Mouse (Mus musculus): ENCODE measurements around the gene Crip3. TPM values are rescaled to one million over a fixed set of nuclear protein-coding genes. Genes with fewer than 3 reads are reported as not detected.
A peak's percentile ranks its signal among the peaks of the same experiment; 100 is the strongest.

Crip3 gene
- polyA plus RNA-seq, 1 experiment from 2014 or later = 0.12 TPM

DNA sequence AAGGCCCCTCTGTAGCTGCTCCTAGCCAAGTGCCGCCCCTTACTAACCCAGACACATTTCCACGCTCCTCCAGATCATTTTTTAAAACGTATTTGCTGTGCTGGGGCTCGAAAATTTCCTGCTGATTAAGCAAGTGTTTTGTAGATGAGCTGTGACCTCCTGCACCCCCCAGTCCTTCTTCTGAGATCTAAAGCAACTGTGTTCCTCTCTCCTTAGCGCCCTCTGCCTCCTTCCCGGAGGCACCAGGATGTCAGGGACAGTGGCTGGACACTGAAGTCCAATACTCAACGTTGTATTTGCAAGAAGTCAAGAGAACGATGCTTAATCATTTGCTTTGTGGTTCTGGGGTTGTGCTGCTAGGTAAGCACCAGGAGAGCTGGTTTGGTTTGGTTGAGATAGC lies 32.6 kb downstream of the Crip3 start:
- Histone ChIP-seq H3K4me2 (replicated peaks; ENCODE audit: low read depth) (peak overlapping the region; percentile 61), H3K9ac (ENCODE audit: low read depth, low read length) (no peak overlapping the region), H3K9me3 (ENCODE audit: control insufficient read depth) (no peaks in the 10 kb centered on the region), H3K4me1 (replicated peaks; ENCODE audit: control insufficient read depth, insufficient read depth, low read length) (no peaks in the 10 kb centered on the region), H3K27ac (ENCODE audit: low read depth, low read length) (no peak overlapping the region), H3K36me3 (ENCODE audit: control insufficient read depth, insufficient read depth) (no peaks in the 10 kb centered on the region), H3K4me3 (ENCODE audit: low read depth, low read length) (peak overlapping the region; percentile 33), H3K27me3 (replicated peaks; ENCODE audit: control insufficient read depth, insufficient read depth, low read length) (peaks cover 31% of the 10 kb centered on the region)
- WGBS = 9% methylated on average over 8 of the region's 8 CpGs
- ATAC-seq = no peak
- TF ChIP-seq CTCF (IDR thresholded peaks at IDR 0.05; ENCODE audit: low read depth) = peak; percentile 40; the same call in 1 of the 2 replicates

DNA sequence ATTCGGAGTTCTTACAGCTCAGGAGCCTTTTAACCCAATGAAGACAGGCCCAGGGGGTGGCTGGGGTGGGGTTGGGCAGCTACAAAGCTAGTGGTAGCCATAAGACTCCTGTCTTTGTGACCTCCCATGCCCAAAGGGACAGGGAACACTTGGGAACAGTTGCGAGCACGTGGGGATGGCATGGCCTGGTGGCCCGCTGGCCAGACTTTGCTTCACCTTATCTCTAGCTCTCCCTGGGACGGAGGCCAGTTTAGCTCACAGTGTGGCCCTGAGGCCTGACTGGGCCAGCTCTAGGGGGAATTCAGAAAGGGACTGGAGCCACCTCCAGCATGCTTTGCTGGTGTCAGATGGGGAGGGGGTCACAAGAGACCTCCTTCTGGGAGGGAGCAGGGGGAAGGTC lies 33.5 kb downstream of the Crip3 start:
- H3K4me2 ChIP-seq (replicated peaks; ENCODE audit: low read depth) = no peak overlapping the region
- WGBS = 72% methylated on average over 5 of the region's 5 CpGs
- H3K4me1 ChIP-seq (replicated peaks; ENCODE audit: control insufficient read depth, insufficient read depth, low read length) = no peaks in the 10 kb centered on the region
- no peak overlapping the region for H3K9ac ChIP-seq (ENCODE audit: low read depth, low read length)
- TF ChIP-seq CTCF (IDR thresholded peaks at IDR 0.05; ENCODE audit: low read depth) = no peak
- no peak overlapping the region for H3K27ac ChIP-seq (ENCODE audit: low read depth, low read length)
- H3K9me3 ChIP-seq (ENCODE audit: control insufficient read depth) = no peaks in the 10 kb centered on the region
- H3K4me3 ChIP-seq (ENCODE audit: low read depth, low read length) = no peak overlapping the region
- ATAC-seq = no peak
- no peaks in the 10 kb centered on the region for H3K36me3 ChIP-seq (ENCODE audit: control insufficient read depth, insufficient read depth)
- H3K27me3 ChIP-seq (replicated peaks; ENCODE audit: control insufficient read depth, insufficient read depth, low read length) = peaks cover 30% of the 10 kb centered on the region

DNA sequence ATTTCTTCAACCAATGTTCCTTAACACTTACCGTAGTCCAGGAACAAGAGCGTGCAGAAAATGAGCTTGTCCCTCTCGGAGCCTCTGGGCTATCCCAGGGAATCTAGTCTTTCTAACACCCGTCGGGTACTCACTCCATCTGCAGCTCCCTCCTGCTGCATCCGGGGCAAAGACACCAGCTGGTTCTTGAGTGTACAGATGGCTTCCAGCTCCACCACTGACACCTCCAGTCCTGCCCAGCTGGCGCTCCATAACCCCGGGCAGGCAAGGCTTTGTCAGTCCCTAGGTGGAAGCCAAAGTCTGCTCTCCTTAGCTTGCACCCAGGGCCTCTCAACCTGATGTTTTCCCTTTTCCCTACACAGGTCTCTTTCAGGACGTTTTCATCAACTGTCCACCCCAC lies 39.1 kb downstream of the Crip3 start:
- no peak for TF ChIP-seq CTCF (IDR thresholded peaks at IDR 0.05; ENCODE audit: low read depth)
- WGBS = 74% methylated on average over 9 of the region's 9 CpGs
- no peaks in the 10 kb centered on the region for H3K4me1 ChIP-seq (replicated peaks; ENCODE audit: control insufficient read depth, insufficient read depth, low read length)
- no peaks in the 10 kb centered on the region; the same call in 1 of the 2 replicates for H3K27me3 ChIP-seq (replicated peaks; ENCODE audit: control insufficient read depth, insufficient read depth, low read length)
- H3K9ac ChIP-seq (ENCODE audit: low read depth, low read length) = no peak overlapping the region
- no peak overlapping the region for H3K4me2 ChIP-seq (replicated peaks; ENCODE audit: low read depth)
- no peak overlapping the region for H3K4me3 ChIP-seq (ENCODE audit: low read depth, low read length)
- no peaks in the 10 kb centered on the region for H3K9me3 ChIP-seq (ENCODE audit: control insufficient read depth)
- ATAC-seq = no peak
- H3K27ac ChIP-seq (ENCODE audit: low read depth, low read length) = no peak overlapping the region
- no peaks in the 10 kb centered on the region for H3K36me3 ChIP-seq (ENCODE audit: control insufficient read depth, insufficient read depth)

DNA sequence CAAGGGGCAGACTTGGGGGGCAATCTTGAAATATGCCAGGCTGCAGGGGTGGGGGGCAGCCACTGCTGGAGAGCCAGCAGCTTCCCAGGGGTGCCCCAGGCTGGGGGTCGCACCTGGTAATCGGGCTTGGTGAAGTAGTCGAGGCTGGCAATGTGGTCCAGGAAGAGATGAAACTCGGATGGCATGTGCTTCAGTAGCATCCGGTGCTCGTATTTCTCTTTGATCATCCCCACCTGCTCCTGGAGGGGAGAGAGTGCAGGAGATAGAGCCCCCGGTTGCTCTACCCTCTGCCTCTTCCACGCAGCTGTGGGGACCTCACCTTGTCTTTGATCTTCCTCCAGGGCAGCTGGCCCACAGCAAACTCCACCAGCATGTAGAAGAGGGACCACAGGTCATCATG lies 47.9 kb downstream of the Crip3 start:
- no peak for ATAC-seq
- no peaks in the 10 kb centered on the region for H3K9me3 ChIP-seq (ENCODE audit: control insufficient read depth)
- TF ChIP-seq CTCF (IDR thresholded peaks at IDR 0.05; ENCODE audit: low read depth) = no peak
- WGBS = 61% methylated on average over 8 of the region's 8 CpGs
- no peaks in the 10 kb centered on the region for H3K36me3 ChIP-seq (ENCODE audit: control insufficient read depth, insufficient read depth)
- no peaks in the 10 kb centered on the region for H3K4me1 ChIP-seq (replicated peaks; ENCODE audit: control insufficient read depth, insufficient read depth, low read length)
- H3K27ac ChIP-seq (ENCODE audit: low read depth, low read length) = no peak overlapping the region
- H3K9ac ChIP-seq (ENCODE audit: low read depth, low read length) = no peak overlapping the region
- peaks cover 4% of the 10 kb centered on the region; the same call in 1 of the 2 replicates for H3K27me3 ChIP-seq (replicated peaks; ENCODE audit: control insufficient read depth, insufficient read depth, low read length)
- no peak overlapping the region for H3K4me3 ChIP-seq (ENCODE audit: low read depth, low read length)
- H3K4me2 ChIP-seq (replicated peaks; ENCODE audit: low read depth) = no peak overlapping the region

DNA sequence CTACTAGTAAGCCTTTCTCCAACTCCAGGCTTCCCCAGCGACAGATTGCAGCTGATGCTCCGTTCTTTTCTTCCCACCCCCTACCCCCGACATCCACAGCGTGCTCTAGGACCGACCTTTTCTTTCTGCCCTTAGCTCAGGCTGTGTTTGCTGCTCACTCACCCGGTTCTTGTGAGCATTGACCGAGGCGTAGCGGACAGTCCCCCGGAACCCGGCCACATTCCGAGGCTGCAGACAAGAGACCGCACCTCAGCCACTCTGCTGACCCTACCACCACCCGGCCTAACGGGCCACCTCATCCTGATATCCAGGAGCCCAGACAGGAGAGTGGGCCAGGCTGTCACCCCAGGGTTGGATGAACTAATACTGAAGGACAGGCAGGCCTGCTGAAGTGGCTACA lies 48.6 kb downstream of the Crip3 start:
- Histone ChIP-seq H3K4me1 (replicated peaks; ENCODE audit: control insufficient read depth, insufficient read depth, low read length) (no peaks in the 10 kb centered on the region), H3K27ac (ENCODE audit: low read depth, low read length) (no peak overlapping the region), H3K4me2 (replicated peaks; ENCODE audit: low read depth) (no peak overlapping the region), H3K9me3 (ENCODE audit: control insufficient read depth) (no peaks in the 10 kb centered on the region), H3K9ac (ENCODE audit: low read depth, low read length) (no peak overlapping the region), H3K27me3 (replicated peaks; ENCODE audit: control insufficient read depth, insufficient read depth, low read length) (peaks cover 4% of the 10 kb centered on the region; the same call in 1 of the 2 replicates), H3K36me3 (ENCODE audit: control insufficient read depth, insufficient read depth) (no peaks in the 10 kb centered on the region), H3K4me3 (ENCODE audit: low read depth, low read length) (no peak overlapping the region)
- no peak for ATAC-seq
- no peak for TF ChIP-seq CTCF (IDR thresholded peaks at IDR 0.05; ENCODE audit: low read depth)
- 86% methylated on average over 15 of the region's 15 CpGs for WGBS

Other genes starting within 250 kb of the Crip3 start
- gene Polh, start 226.3 kb upstream of the Crip3 start, polyA plus RNA-seq (2015; fragmentation: Nextera tagmentation; extraction: Ambion mirVana) = 4.7 and 5.7 TPM in 2 replicates
- gene Xpo5, start 226.1 kb upstream of the Crip3 start, polyA plus RNA-seq (2015; fragmentation: Nextera tagmentation; extraction: Ambion mirVana) = 7.7 and 8.2 TPM in 2 replicates
- gene Polr1c, start 180.9 kb upstream of the Crip3 start, polyA plus RNA-seq (2015; fragmentation: Nextera tagmentation; extraction: Ambion mirVana) = 32.1 and 32.3 TPM in 2 replicates
- gene Yipf3, start 180.8 kb upstream of the Crip3 start, polyA plus RNA-seq (2015; fragmentation: Nextera tagmentation; extraction: Ambion mirVana) = 111 and 119 TPM in 2 replicates
- 0.42 and 0.44 TPM in 2 replicates for gene Lrrc73, start 175.4 kb upstream of the Crip3 start, polyA plus RNA-seq (2015; fragmentation: Nextera tagmentation; extraction: Ambion mirVana)
- 29.3 and 34.6 TPM in 2 replicates for gene Tjap1, start 145.9 kb upstream of the Crip3 start, polyA plus RNA-seq (2015; fragmentation: Nextera tagmentation; extraction: Ambion mirVana)
- gene Dlk2, start 131.5 kb upstream of the Crip3 start, polyA plus RNA-seq (2015; fragmentation: Nextera tagmentation; extraction: Ambion mirVana) = 0.33 and 0.42 TPM in 2 replicates
- 5.4 and 6.2 TPM in 2 replicates for gene Abcc10, start 100.6 kb upstream of the Crip3 start, polyA plus RNA-seq (2015; fragmentation: Nextera tagmentation; extraction: Ambion mirVana)
- 2.2 and 3.8 TPM in 2 replicates for gene Zfp318, start 45.2 kb upstream of the Crip3 start, polyA plus RNA-seq (2015; fragmentation: Nextera tagmentation; extraction: Ambion mirVana)
- gene Slc22a7, start 9.5 kb downstream of the Crip3 start, polyA plus RNA-seq (2015; fragmentation: Nextera tagmentation; extraction: Ambion mirVana) = not detected in 2 replicates
- 0.09 and 0.16 TPM in 2 replicates for gene Ttbk1, start 58.7 kb downstream of the Crip3 start, polyA plus RNA-seq (2015; fragmentation: Nextera tagmentation; extraction: Ambion mirVana)
- gene Dnph1, start 67.8 kb downstream of the Crip3 start, polyA plus RNA-seq (2015; fragmentation: Nextera tagmentation; extraction: Ambion mirVana) = 10.9 and 11.1 TPM in 2 replicates
- gene Cul9, start 117.5 kb downstream of the Crip3 start, polyA plus RNA-seq (2015; fragmentation: Nextera tagmentation; extraction: Ambion mirVana) = 1.3 and 2.0 TPM in 2 replicates
- 5.1 and 5.2 TPM in 2 replicates for gene Srf, start 127.2 kb downstream of the Crip3 start, polyA plus RNA-seq (2015; fragmentation: Nextera tagmentation; extraction: Ambion mirVana)
- 13.7 and 14.7 TPM in 2 replicates for gene Ptk7, start 200.6 kb downstream of the Crip3 start, polyA plus RNA-seq (2015; fragmentation: Nextera tagmentation; extraction: Ambion mirVana)
- 102 and 107 TPM in 2 replicates for gene Klc4, start 217.1 kb downstream of the Crip3 start, polyA plus RNA-seq (2015; fragmentation: Nextera tagmentation; extraction: Ambion mirVana)
- gene Mrpl2, start 217.3 kb downstream of the Crip3 start, polyA plus RNA-seq (2015; fragmentation: Nextera tagmentation; extraction: Ambion mirVana) = 138 and 139 TPM in 2 replicates
- gene Cul7, start 221.4 kb downstream of the Crip3 start, polyA plus RNA-seq (2015; fragmentation: Nextera tagmentation; extraction: Ambion mirVana) = 18.0 and 19.2 TPM in 2 replicates
- 49.0 and 55.6 TPM in 2 replicates for gene Rrp36, start 245.4 kb downstream of the Crip3 start, polyA plus RNA-seq (2015; fragmentation: Nextera tagmentation; extraction: Ambion mirVana)
- gene Mea1, start 249.9 kb downstream of the Crip3 start, polyA plus RNA-seq (2015; fragmentation: Nextera tagmentation; extraction: Ambion mirVana) = 132 and 133 TPM in 2 replicates

Data from intestine, postnatal 0 days (tissue).